Mouse (Mus musculus) olfactory bulb, adult 2 months (tissue): ENCODE data around the gene Hoxa13. TPM values are rescaled to one million over a fixed set of nuclear protein-coding genes. Genes with fewer than 3 reads are reported as not detected.

Experiments
- H3K27ac ChIP-seq: fragments of 200-500 bp; 2 replicates; pipeline ENCODE4 v1.5.1; 2012; ENCODE audit warnings: low read depth, low read length; ENCODE audit not compliant: insufficient read depth
- H3K4me1 ChIP-seq: fragments of 200-500 bp; 2 replicates; pipeline ENCODE4 v1.6.1; 2012; ENCODE audit warnings: low read length; ENCODE audit not compliant: control insufficient read depth, insufficient read depth
- H3K4me3 ChIP-seq: fragments of 200-500 bp; 2 replicates; pipeline ENCODE4 v1.5.1; 2012; ENCODE audit warnings: mild to moderate bottlenecking, low read depth, low read length, moderate library complexity; ENCODE audit not compliant: insufficient read depth
- CTCF ChIP-seq: fragments of 200-500 bp; IDR thresholded peaks from 2 replicates; pipeline ENCODE4 v1.5.1; 2012; ENCODE audit warnings: low read depth, mild to moderate bottlenecking, low read length, moderate library complexity; ENCODE audit not compliant: insufficient read depth
- POLR2A ChIP-seq: fragments of 200-500 bp; IDR thresholded peaks from 2 replicates; pipeline ENCODE4 v1.6.1; 2012; ENCODE audit warnings: mild to moderate bottlenecking, low read depth, low read length, moderate library complexity; ENCODE audit not compliant: insufficient read depth
- WGBS: fragments of 180-500 bp; shearing (Covaris S2); methylation state at CpG from one replicate; pipeline ENCODE4 v1.1.7; 2018; 5-methylcytosine and 5-hydroxymethylcytosine counted together
- polyA plus RNA-seq: library from polyadenylated mRNA; stranded (reverse); fragments of >200 nt; gene quantifications from 2 replicates; pipeline ENCODE4 v1.2.4, GENCODE M21; 2012; ENCODE audit warnings: low replicate concordance; ENCODE audit not compliant: missing spikeins, insufficient read depth, insufficient read length

Hoxa13 gene
- polyA plus RNA-seq, 1 experiment = not detected

DNA sequence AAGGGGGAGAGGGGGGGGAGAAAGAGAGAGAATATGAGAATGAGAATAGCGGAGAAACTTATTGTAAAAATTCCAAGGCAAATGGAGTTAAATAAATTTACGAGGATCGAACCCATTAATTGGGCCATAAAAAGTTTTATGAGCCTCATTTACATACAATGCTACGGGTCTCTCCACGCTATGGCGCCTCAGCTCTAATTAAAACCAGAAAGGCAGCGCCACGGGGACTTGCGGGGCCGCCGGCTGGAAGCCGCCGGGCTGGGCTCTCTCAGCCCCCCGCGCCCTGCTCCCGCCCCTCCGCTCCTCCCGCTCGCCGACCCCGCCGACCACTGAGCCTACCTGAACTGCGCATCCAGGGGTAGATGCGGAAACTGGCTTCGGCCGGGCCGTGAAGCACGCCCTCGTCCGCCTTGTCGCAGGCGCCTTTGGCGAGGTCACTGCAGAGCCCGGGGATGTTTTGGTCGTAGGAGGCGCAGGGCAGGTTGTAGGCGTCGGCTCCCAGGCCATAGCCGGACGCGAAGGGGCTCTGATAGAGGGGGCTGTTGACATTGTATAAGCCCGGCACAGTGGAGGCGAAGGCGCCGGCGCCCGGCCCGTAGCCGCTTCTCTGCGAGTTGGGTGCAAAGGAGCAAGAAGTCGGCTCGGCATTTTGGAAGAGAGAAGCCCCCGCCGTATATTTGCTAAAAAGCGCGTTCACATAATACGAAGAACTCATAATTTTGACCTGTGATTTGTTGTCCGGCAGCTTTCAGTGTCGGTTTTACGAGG is 43.8 kb downstream of the Hoxa13 start:
- Histone ChIP-seq H3K27ac (no peak overlapping the region), H3K4me3 (no peak overlapping the region), H3K4me1 (peaks cover 6% of the 10 kb centered on the region)
- 4% methylated on average over 60 of the region's 60 CpGs for WGBS
- TF ChIP-seq POLR2A (no peak), CTCF (no peak)

GRCm38 (mm10) chr6:52215771-52216535 is 44.7 kb downstream of the Hoxa13 start:
- WGBS = 3% methylated on average over 30 of the region's 30 CpGs
- TF ChIP-seq POLR2A = no peak
- no peak for TF ChIP-seq CTCF
- no peak overlapping the region for H3K27ac ChIP-seq
- H3K4me1 ChIP-seq = no peaks in the 10 kb centered on the region
- no peak overlapping the region for H3K4me3 ChIP-seq

GRCm38 (mm10) chr6:52215070-52215469 is 45.6 kb downstream of the Hoxa13 start:
- TF ChIP-seq CTCF (no peak), POLR2A (no peak)
- H3K27ac ChIP-seq = no peak overlapping the region
- H3K4me1 ChIP-seq = no peaks in the 10 kb centered on the region
- H3K4me3 ChIP-seq = no peak overlapping the region
- WGBS = 11% methylated on average over 3 of the region's 3 CpGs

GRCm38 (mm10) chr6:52214271-52214670 is 46.4 kb downstream of the Hoxa13 start:
- H3K4me1 ChIP-seq = no peaks in the 10 kb centered on the region
- TF ChIP-seq CTCF = no peak
- TF ChIP-seq POLR2A = no peak
- no peak overlapping the region for H3K4me3 ChIP-seq
- WGBS = 18% methylated on average over 5 of the region's 5 CpGs
- H3K27ac ChIP-seq = no peak overlapping the region

DNA sequence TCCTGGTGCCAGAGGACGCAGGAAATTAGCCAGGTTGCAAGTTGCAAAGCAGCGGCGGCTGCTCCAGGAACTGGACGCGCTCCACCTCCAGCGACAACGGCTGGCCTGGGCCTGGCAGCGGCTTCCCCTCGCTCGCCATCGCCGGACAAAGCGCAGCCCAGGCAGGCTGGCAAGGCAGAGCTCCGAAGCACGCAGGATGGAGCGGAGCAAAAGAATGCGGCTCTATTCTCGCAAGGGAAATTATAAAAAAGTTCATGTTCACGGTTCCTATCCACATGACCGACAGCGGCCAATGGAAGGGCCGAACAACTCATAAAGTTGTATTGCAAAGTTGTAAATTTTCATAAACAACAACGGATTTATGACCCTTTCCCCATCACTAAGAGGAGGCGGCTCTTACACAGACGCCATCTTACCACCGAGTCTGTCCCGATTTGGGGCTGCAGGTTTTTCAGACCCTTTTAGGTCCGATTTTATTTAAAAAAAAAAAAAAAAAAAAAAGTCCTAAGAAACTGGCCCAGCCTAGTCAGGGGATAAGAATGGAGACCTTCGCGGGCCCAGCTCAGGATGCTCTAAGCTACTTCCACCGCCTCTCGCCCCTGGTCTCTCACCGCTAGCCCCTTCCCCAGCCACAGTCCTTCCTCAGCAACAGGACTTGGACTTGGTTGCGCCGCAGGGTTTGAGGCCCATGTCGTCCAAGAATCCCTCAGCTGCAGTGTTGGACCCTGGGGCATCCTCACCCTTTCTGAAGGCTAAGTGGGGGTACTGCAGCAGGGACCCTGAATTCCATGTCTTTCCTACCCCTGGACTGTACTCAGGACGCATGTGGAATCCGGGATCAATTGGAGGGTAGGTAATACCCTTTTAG is 47.3 kb downstream of the Hoxa13 start, which contains the start of the genes Hoxa3 and Gm28308:
Gene Hoxa3, minus strand, starts transcription at position 218 of the 868 bp plus-strand sequence.
Gene Gm28308, minus strand, starts transcription at position 221 of the 868 bp plus-strand sequence.
- no peaks in the 10 kb centered on the region for H3K4me1 ChIP-seq
- H3K4me3 ChIP-seq = no peak within 1 kb of the TSS
- WGBS = 4% methylated on average over 38 of the region's 38 CpGs
- TF ChIP-seq POLR2A (no peak), CTCF (no peak)
- H3K27ac ChIP-seq = no peak within 1 kb of the TSS

DNA sequence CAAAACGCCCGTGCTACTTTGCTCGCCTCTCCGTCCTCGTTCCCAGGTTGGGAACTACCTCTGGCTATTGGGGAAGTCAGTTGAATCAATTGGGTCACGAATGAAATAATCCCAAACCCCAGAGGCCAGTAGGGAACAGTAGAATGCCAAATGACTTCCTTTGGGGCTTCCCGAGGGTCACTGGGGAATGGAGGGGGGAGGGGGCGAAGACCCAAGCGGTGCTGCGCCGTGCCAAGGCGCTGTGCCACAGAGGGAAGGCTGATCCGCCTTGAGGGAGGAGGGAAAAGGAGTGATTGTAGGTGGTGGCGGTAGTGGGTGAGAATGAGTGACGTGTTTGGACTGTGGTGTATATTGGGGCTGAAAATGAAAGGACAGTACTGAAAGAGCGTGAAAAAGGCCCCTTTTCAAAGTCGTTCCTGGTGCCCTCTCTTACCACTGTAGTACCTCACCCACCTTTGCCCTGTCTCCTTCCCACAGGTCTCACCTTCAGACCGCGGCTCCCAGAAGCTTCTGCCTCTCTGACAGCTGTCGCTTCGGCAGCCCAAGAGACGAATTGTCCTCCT is 48.0 kb downstream of the Hoxa13 start:
- no peak for TF ChIP-seq CTCF
- TF ChIP-seq POLR2A = no peak
- Histone ChIP-seq H3K4me1 (no peaks in the 10 kb centered on the region), H3K27ac (no peak overlapping the region), H3K4me3 (no peak overlapping the region)
- WGBS = 3% methylated on average over 22 of the region's 22 CpGs

DNA sequence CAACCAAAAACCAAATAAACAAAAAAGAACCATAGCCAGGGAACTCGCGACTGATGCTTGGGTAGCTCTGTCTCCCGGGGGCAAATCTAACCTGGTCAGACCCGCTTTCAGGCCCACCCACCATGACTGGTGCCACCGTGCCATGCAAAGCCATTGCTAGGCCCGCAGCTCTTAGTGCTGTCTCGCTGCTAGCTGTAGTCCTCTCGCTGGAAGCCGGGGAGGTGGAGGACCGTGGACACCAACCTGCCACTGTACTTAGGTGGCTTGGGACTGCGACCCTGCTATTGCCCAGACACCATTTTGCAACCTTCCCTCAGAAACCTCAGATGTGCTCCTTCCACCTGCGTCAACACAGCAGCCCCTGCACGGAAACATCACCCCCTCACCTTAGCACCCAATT is 48.7 kb downstream of the Hoxa13 start:
- TF ChIP-seq POLR2A = no peak
- no peak for TF ChIP-seq CTCF
- H3K4me3 ChIP-seq = no peak overlapping the region
- WGBS = 6% methylated on average over 13 of the region's 13 CpGs
- H3K4me1 ChIP-seq = no peaks in the 10 kb centered on the region
- H3K27ac ChIP-seq = no peak overlapping the region

- TF ChIP-seq POLR2A (no peak), CTCF (peak; percentile 66)
- Histone ChIP-seq H3K4me3 (no peak overlapping the region), H3K4me1 (no peaks in the 10 kb centered on the region), H3K27ac (no peak overlapping the region)
- 2% methylated on average over 37 of the region's 37 CpGs for WGBS
Observed at GRCm38 (mm10) chr6:52211170-52211935, 49.3 kb downstream of the Hoxa13 start.

DNA sequence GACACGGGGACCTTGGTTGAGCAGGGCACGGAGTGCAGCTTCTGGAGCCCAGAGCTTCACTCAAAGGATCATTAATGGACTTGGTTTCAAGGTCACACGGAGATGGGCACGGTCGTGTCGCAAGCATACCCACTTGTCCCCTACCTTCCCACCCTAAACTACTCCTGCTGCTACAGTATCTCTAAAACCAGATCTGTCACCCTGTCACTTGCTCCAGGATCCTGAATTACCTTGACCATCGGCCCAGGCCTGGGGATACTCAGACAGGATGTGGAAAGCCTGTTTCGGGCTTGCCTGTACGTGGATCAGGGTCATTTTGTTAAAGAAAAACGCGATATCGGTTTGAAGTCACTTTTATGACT is 51.0 kb downstream of the Hoxa13 start:
- no peak overlapping the region for H3K27ac ChIP-seq
- 10% methylated on average over 12 of the region's 12 CpGs for WGBS
- no peaks in the 10 kb centered on the region for H3K4me1 ChIP-seq
- H3K4me3 ChIP-seq = no peak overlapping the region
- TF ChIP-seq CTCF = no peak
- no peak for TF ChIP-seq POLR2A
